Mouse (Mus musculus): Measurements from ENCODE around the gene Raver2.

Gene Raver2

GRCm38 (mm10) chr4:101177796-101178195 lies 109.0 kb downstream of the Raver2 start:
- DNase-seq, result no peak

GRCm38 (mm10) chr4:101179076-101179475 lies 110.3 kb downstream of the Raver2 start:
- DNase-seq, result no peak

GRCm38 (mm10) chr4:101179836-101180235 lies 111.1 kb downstream of the Raver2 start:
- DNase-seq, result no peak

- no peak for DNase-seq
These were observed 111.9 kb downstream of the Raver2 start for GRCm38 (mm10) chr4:101180681-101181080.

- DNase-seq, result peak; percentile 35
These were observed 113.8 kb downstream of the Raver2 start for GRCm38 (mm10) chr4:101182603-101183011.

GRCm38 (mm10) chr4:101185216-101185615 lies 116.4 kb downstream of the Raver2 start:
- DNase-seq, result peak; percentile 17

- no peak for DNase-seq
These were observed 117.8 kb downstream of the Raver2 start for GRCm38 (mm10) chr4:101186591-101186990.

- DNase-seq, result no peak
These were observed 118.6 kb downstream of the Raver2 start for GRCm38 (mm10) chr4:101187381-101187780.

- no peak for DNase-seq
These were observed 123.6 kb downstream of the Raver2 start for GRCm38 (mm10) chr4:101192241-101192976.

- no peak for DNase-seq
These were observed 125.4 kb downstream of the Raver2 start for GRCm38 (mm10) chr4:101194170-101194569.

GRCm38 (mm10) chr4:101196407-101196806 lies 127.6 kb downstream of the Raver2 start:
- no peak for DNase-seq

GRCm38 (mm10) chr4:101197421-101198170 lies 128.8 kb downstream of the Raver2 start:
- no peak for DNase-seq

- DNase-seq, result peak; percentile 69
These were observed 129.6 kb downstream of the Raver2 start for GRCm38 (mm10) chr4:101198333-101198732.

GRCm38 (mm10) chr4:101199433-101200081 lies 130.8 kb downstream of the Raver2 start:
- DNase-seq, result no peak
